Comparison of ENCODE assay signal across 8 mouse cellular contexts in the genomic region with DNA sequence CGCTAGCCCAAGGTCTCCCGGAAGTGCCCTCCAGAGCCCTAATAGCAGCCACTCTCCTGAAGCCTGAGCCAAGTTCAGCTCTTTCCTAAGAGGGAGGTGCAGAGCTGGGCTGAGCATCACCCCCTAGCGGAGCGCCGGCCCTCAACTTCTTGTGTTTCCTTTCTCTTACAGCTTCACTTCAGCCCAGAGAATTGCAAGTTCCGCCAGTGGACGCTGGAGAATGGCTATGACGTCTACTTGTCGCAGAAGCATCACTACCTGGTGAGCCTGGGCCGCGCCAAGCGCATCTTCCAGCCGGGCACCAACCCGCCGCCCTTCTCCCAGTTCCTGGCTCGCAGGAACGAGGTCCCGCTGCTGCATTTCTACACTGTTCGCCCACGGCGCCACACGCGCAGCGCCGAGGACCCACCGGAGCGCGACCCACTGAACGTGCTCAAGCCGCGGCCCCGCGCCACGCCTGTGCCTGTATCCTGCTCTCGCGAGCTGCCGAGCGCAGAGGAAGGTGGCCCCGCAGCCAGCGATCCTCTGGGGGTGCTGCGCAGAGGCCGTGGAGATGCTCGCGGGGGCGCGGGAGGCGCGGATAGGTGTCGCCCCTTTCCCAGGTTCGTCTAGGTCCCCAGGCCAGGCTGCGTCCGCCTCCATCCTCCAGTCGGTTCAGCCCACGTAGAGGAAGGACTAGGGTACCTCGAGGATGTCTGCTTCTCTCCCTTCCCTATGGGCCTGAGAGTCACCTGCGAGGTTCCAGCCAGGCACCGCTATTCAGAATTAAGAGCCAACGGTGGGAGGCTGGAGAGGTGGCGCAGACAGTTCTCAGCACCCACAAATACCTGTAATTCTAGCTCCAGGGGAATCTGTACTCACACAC. TPM values are rescaled to one million over a fixed set of nuclear protein-coding genes. Genes with fewer than 3 reads are reported as not detected.
DNase-seq lines count a peak whose midpoint lies in the region; ATAC-seq lines count a peak whose summit lies in the region.

No protein-coding gene starts in this region.

- intact Hi-C loops in gastrocnemius, postnatal 14 days (cut with DNase I; ENCODE audit: low total_unique reads): loop anchor here (5.0 kb wide), 1 partner anchor 123 kb away; no protein-coding TSS in a partner anchor

- peak; percentile 86 for ATAC-seq in common myeloid progenitor, adult 5-6 weeks (replicated peaks; ENCODE audit: low read depth, poor library complexity, severe bottlenecking)
- peak; percentile 90 for ATAC-seq in limb, embryonic 13.5 days (ENCODE audit: low FRiP score, low read depth)
- ATAC-seq in midbrain, embryonic 13.5 days: peak; percentile 93
- peak; percentile 58; the same call in 1 of the 2 replicates for ATAC-seq in stomach, embryonic 15.5 days (ENCODE audit: insufficient read depth, low FRiP score, low read depth)

- peak overlapping the region; percentile 80 for H3K9ac ChIP-seq in limb, embryonic 13.5 days
- H3K9ac ChIP-seq in midbrain, embryonic 13.5 days (replicated peaks): peak overlapping the region; percentile 81
- H3K9ac ChIP-seq in stomach, embryonic 15.5 days: 0 out of 2 replicates have a peak overlapping the region, but pooled peaks have one; percentile 29

- H3K36me3 ChIP-seq in limb, embryonic 13.5 days: no peaks in the 10 kb centered on the region
- H3K36me3 ChIP-seq in midbrain, embryonic 13.5 days: no peaks in the 10 kb centered on the region
- no peaks in the 10 kb centered on the region for H3K36me3 ChIP-seq in stomach, embryonic 15.5 days

- H3K4me2 ChIP-seq in limb, embryonic 13.5 days (replicated peaks): peak overlapping the region; percentile 95
- H3K4me2 ChIP-seq in midbrain, embryonic 13.5 days (replicated peaks): peak overlapping the region; percentile 87
- H3K4me2 ChIP-seq in stomach, embryonic 15.5 days: peak overlapping the region; percentile 98

- peaks cover 31% of the 10 kb centered on the region for H3K27me3 ChIP-seq in limb, embryonic 13.5 days
- peaks cover 12% of the 10 kb centered on the region for H3K27me3 ChIP-seq in midbrain, embryonic 13.5 days
- H3K27me3 ChIP-seq in stomach, embryonic 15.5 days (replicated peaks): peaks cover 29% of the 10 kb centered on the region

- no peaks in the 10 kb centered on the region for H3K9me3 ChIP-seq in limb, embryonic 13.5 days
- H3K9me3 ChIP-seq in midbrain, embryonic 13.5 days: no peaks in the 10 kb centered on the region
- H3K9me3 ChIP-seq in stomach, embryonic 15.5 days: no peaks in the 10 kb centered on the region

- peaks cover 4% of the 10 kb centered on the region for H3K4me1 ChIP-seq in limb, embryonic 13.5 days
- peaks cover 9% of the 10 kb centered on the region for H3K4me1 ChIP-seq in midbrain, embryonic 13.5 days (replicated peaks)
- peaks cover 5% of the 10 kb centered on the region; the same call in 1 of the 2 replicates for H3K4me1 ChIP-seq in stomach, embryonic 15.5 days

- 1% methylated on average over 57 of the region's 59 CpGs for WGBS in limb, embryonic 13.5 days
- under 1% methylated on average over 59 of the region's 59 CpGs for WGBS in midbrain, embryonic 13.5 days
- 2% methylated on average over 59 of the region's 59 CpGs for WGBS in stomach, embryonic 15.5 days

- peak; percentile 44 for DNase-seq in urinary bladder, postnatal 14 days (ENCODE audit: low spot score)
- no peak for DNase-seq in urinary bladder, postnatal 10 days (ENCODE audit: low spot score)
- peak; percentile 41 for DNase-seq in gastrocnemius, postnatal 14 days
- DNase-seq in kidney, adult 9 months: peak; percentile 10

- H3K4me3 ChIP-seq in limb, embryonic 13.5 days: peak overlapping the region; percentile 67
- peak overlapping the region; percentile 60 for H3K4me3 ChIP-seq in midbrain, embryonic 13.5 days (replicated peaks)
- peak overlapping the region; percentile 52 for H3K4me3 ChIP-seq in stomach, embryonic 15.5 days (replicated peaks)

- H3K27ac ChIP-seq in limb, embryonic 13.5 days: no peak overlapping the region; the same call in 1 of the 2 replicates
- peak overlapping the region; percentile 74 for H3K27ac ChIP-seq in midbrain, embryonic 13.5 days
- no peak overlapping the region for H3K27ac ChIP-seq in stomach, embryonic 15.5 days

RNA-seq across cellular contexts. Expression of gene Fgf23, which starts 7.4 kb away (rescaled TPM):
- not detected in 2 replicates for total RNA-seq in common myeloid progenitor, adult 5-6 weeks (2017)
- not detected for total RNA-seq in gastrocnemius, postnatal 14 days (2021)
- polyA plus RNA-seq in limb, embryonic 13.5 days (2015; fragmentation: Nextera tagmentation; extraction: Ambion mirVana): 0.17 TPM in 1 of 2 replicates, not detected in the other
- 0.08 TPM in 1 of 2 replicates, not detected in the other for polyA plus RNA-seq in midbrain, embryonic 13.5 days (2015; fragmentation: Nextera tagmentation; extraction: Ambion mirVana)
- not detected in 2 replicates for polyA plus RNA-seq in stomach, embryonic 15.5 days (2015; fragmentation: Nextera tagmentation; extraction: Ambion mirVana)

RNA-seq across cellular contexts. Expression of gene Tigar, which starts 29.3 kb away (rescaled TPM):
- 4.1 and 4.8 TPM in 2 replicates for total RNA-seq in common myeloid progenitor, adult 5-6 weeks (2017)
- 10 to 100 TPM; 16.4 to 18.9 TPM for total RNA-seq in gastrocnemius, postnatal 14 days (2021)
- polyA plus RNA-seq in limb, embryonic 13.5 days (2015; fragmentation: Nextera tagmentation; extraction: Ambion mirVana): 3.1 and 3.6 TPM in 2 replicates
- 7.3 and 8.8 TPM in 2 replicates for polyA plus RNA-seq in midbrain, embryonic 13.5 days (2015; fragmentation: Nextera tagmentation; extraction: Ambion mirVana)
- 2.9 and 4.4 TPM in 2 replicates for polyA plus RNA-seq in stomach, embryonic 15.5 days (2015; fragmentation: Nextera tagmentation; extraction: Ambion mirVana)

Comparison
In these comparisons a context has a peak if more than half of its experiments do, and no peak if none do; other contexts are left out.
1. H3K9ac ChIP-seq: peak in every context shown above with its lines; median percentile 81 in midbrain, embryonic 13.5 days; 80 in limb, embryonic 13.5 days; 29 in stomach, embryonic 15.5 days.